Mouse (Mus musculus) liver, embryonic 12.5 days (tissue): ENCODE measurements around the gene Olfr809. TPM values are rescaled to one million over a fixed set of nuclear protein-coding genes. Genes with fewer than 3 reads are reported as not detected.

ENCODE experiments used
- ATAC-seq: fragments of 200-750 bp; cut with Nextera tagmentation; 2 replicates; pipeline ENCODE4 v1.8.0; 2017; ENCODE audit warnings: moderate number of reproducible peaks, mild to moderate bottlenecking, moderate library complexity
- H3K27ac ChIP-seq: fragments of 300-500 bp; sonication (generic); 2 replicates; pipeline ENCODE4 v1.5.1; 2016; ENCODE audit warnings: mild to moderate bottlenecking
- H3K27me3 ChIP-seq: fragments of 300-500 bp; sonication (generic); replicated peaks from 2 replicates; pipeline ENCODE4 v1.6.1; 2016; ENCODE audit warnings: mild to moderate bottlenecking, moderate library complexity
- H3K36me3 ChIP-seq: fragments of 300-500 bp; sonication (generic); 2 replicates; pipeline ENCODE4 v1.6.1; 2016; ENCODE audit warnings: mild to moderate bottlenecking, moderate library complexity
- H3K4me1 ChIP-seq: fragments of 300-500 bp; sonication (generic); 2 replicates; pipeline ENCODE4 v1.6.1; 2016
- H3K4me2 ChIP-seq: fragments of 300-500 bp; sonication (generic); 2 replicates; pipeline ENCODE4 v1.6.1; 2016; ENCODE audit warnings: mild to moderate bottlenecking, moderate library complexity
- H3K4me3 ChIP-seq: fragments of 300-500 bp; sonication (generic); 2 replicates; pipeline ENCODE4 v1.5.1; 2016; ENCODE audit warnings: mild to moderate bottlenecking, moderate library complexity
- H3K9ac ChIP-seq: fragments of 300-500 bp; sonication (generic); 2 replicates; pipeline ENCODE4 v1.6.1; 2016; ENCODE audit warnings: mild to moderate bottlenecking, moderate library complexity
- H3K9me3 ChIP-seq: fragments of 300-500 bp; sonication (generic); replicated peaks from 2 replicates; pipeline ENCODE4 v1.6.1; 2016; ENCODE audit warnings: mild to moderate bottlenecking, moderate library complexity
- WGBS: fragments of 180-500 bp; shearing (Covaris S2); methylation state at CpG from one replicate; pipeline ENCODE4 v1.1.7; 2016; ENCODE audit not compliant: insufficient replicate concordance; 5-methylcytosine and 5-hydroxymethylcytosine counted together
- microRNA-seq: library from miRNA; unstranded; fragments of <30 nt; microRNA quantifications from one replicate; pipeline ENCODE4, GENCODE M21; 2017
- polyA plus RNA-seq: library from polyadenylated mRNA; unstranded; fragments of >200 nt; fragmentation: Nextera tagmentation; extraction: Ambion mirVana; gene quantifications from 2 replicates; pipeline ENCODE4 v1.2.1, GENCODE M21; 2016

The Olfr809 gene
- not detected in 2 replicates for polyA plus RNA-seq

DNA sequence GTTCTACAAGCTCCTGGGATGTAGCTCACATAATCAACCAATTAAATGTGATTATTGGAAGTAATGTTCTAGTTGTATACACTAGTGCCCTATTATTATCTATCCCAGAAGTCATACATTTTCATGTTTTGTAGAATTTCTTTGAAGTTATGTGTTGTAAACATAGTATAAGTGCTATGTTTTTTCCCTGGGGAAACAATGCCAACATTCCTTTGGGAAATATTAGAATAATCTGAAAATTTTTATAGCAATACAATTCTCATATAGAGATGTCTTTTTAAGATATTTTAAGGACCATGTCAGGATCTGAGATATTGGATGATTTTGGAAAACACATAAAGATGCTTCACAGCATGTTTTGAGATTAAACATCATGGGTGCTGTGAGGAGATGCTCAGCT, at the start of gene Olfr809:
Gene Olfr809, plus strand, starts transcription at position 301 of the 400 bp plus-strand sequence.
- no peaks in the 10 kb centered on the region for H3K36me3 ChIP-seq
- no peaks in the 10 kb centered on the region for H3K4me1 ChIP-seq
- no peaks in the 10 kb centered on the region for H3K27me3 ChIP-seq
- no peak within 1 kb of the TSS for H3K4me3 ChIP-seq
- no peak within 1 kb of the TSS for H3K9ac ChIP-seq
- no peaks in the 10 kb centered on the region for H3K9me3 ChIP-seq
- H3K27ac ChIP-seq, result no peak within 1 kb of the TSS
- H3K4me2 ChIP-seq, result no peak within 1 kb of the TSS
- ATAC-seq, result no peak

DNA sequence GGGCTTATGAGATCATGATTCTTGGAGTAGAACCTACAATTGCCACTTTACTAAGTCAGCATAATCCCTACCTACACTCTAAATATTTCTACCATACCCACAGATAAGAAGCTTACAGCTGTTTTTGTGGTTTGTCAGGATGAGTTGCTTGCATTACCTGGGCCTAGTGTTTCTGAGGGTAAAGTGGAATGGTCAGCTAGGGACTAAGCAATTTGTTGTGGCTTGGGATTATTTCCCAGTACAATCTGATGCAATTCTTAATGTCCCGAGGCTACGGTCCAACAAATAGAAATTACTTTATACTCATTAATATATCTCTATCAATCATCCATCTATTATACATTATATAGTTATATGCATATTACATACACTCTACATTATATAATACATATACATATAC, 45.2 kb upstream of the Olfr809 start, which contains the start of gene Olfr805:
Gene Olfr805, minus strand, starts transcription at position 101 of the 400 bp plus-strand sequence.
- Histone ChIP-seq H3K36me3 (no peaks in the 10 kb centered on the region), H3K4me2 (no peak within 1 kb of the TSS), H3K9ac (no peak within 1 kb of the TSS), H3K4me1 (no peaks in the 10 kb centered on the region), H3K27ac (no peak within 1 kb of the TSS), H3K4me3 (no peak within 1 kb of the TSS), H3K27me3 (no peaks in the 10 kb centered on the region), H3K9me3 (no peaks in the 10 kb centered on the region)
- 76% methylated on average over 2 of the region's 2 CpGs for WGBS
- no peak for ATAC-seq

DNA sequence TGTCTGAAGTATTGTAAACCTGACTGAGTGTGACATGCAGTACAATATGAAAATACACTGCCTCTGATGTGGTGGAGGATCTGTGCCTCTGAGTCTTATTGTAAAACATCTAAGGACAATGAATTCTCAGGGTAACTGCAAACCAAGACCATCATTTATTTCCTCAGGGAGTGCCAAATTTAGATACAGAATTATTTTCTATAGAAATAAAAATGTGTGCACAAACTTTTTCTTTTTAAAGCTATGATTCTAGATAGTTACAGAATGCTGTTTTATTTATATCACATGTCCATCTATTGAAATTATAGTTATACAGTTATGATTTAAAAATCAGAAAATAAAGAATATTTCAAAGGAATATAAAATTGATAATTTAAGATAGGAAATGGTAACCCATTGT, 32.6 kb upstream of the Olfr809 start, which contains the start of gene Olfr806:
Gene Olfr806, minus strand, starts transcription at position 101 of the 400 bp plus-strand sequence.
- Histone ChIP-seq H3K4me1 (no peaks in the 10 kb centered on the region), H3K27me3 (no peaks in the 10 kb centered on the region), H3K9ac (no peak within 1 kb of the TSS), H3K36me3 (no peaks in the 10 kb centered on the region), H3K4me3 (no peak within 1 kb of the TSS), H3K9me3 (no peaks in the 10 kb centered on the region), H3K27ac (no peak within 1 kb of the TSS), H3K4me2 (no peak within 1 kb of the TSS)
- no peak for ATAC-seq

DNA sequence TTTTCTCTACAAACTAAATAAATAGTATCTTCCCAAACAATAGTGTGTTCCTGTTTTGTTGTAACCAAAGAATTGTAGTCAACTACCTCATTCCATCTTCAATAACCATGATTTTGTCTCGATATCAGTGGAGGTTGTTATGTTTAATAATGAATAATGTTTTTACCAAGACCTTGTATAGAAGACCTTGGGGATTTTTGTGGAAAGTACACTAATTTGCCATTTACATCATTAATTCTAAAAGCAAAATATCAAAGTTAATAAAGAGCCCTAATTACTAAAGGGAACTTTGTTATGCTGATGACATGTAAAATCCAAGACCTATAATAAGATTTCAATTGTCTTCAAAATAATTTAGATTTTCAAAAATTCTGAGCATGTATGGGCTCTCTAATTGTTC, 16.7 kb upstream of the Olfr809 start, which contains the start of gene Olfr807:
Gene Olfr807, minus strand, starts transcription at position 101 of the 400 bp plus-strand sequence.
- Histone ChIP-seq H3K4me3 (no peak within 1 kb of the TSS), H3K9me3 (no peaks in the 10 kb centered on the region), H3K27ac (no peak within 1 kb of the TSS), H3K36me3 (no peaks in the 10 kb centered on the region), H3K4me2 (no peak within 1 kb of the TSS), H3K9ac (no peak within 1 kb of the TSS), H3K27me3 (no peaks in the 10 kb centered on the region), H3K4me1 (no peaks in the 10 kb centered on the region)
- ATAC-seq, result no peak
- 42% methylated on average over 1 of the region's 1 CpGs for WGBS

DNA sequence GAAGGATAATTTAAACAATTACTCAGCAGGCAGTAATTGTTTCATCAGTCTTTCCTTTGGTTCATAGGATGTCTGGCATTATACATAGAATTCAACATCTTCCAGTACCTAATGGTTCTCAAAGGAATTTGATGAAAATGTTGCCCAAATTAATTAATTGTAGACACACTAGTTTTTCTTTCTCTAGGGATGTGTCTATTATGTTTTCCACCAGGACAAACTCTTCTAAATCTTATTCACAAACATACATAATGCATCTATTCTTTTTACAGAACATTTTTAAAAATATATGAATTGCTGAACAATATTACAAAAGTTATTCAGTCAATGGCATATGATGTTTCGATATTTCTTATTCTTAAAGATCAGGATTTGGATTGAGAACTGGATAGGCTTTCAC, 9.3 kb upstream of the Olfr809 start, which contains the start of gene Olfr808:
Gene Olfr808, plus strand, starts transcription at position 301 of the 400 bp plus-strand sequence.
- Histone ChIP-seq H3K36me3 (no peaks in the 10 kb centered on the region), H3K9me3 (no peaks in the 10 kb centered on the region), H3K4me2 (no peak within 1 kb of the TSS), H3K27me3 (no peaks in the 10 kb centered on the region), H3K9ac (no peak within 1 kb of the TSS), H3K4me1 (no peaks in the 10 kb centered on the region), H3K4me3 (no peak within 1 kb of the TSS), H3K27ac (no peak within 1 kb of the TSS)
- no peak for ATAC-seq
- WGBS, result 63% methylated on average over 1 of the region's 1 CpGs

DNA sequence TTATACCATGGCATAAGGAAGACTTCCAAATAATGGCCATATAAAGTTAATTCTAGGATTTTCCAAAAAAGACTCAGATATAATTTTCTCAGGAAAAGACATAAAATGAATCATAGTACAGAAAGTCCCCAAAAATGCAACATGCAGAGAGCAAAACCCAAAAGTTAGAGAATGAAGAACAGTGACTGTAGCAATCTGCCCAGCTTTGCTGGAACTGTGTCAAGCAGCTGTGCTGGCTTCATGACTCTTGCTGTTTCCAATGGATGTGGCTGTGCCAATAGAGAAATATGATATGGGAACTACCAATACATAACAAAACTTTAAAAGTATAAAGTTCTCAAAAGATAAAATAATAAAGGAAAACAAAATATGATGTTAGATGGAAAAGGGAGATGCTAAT, 3.7 kb downstream of the Olfr809 start:
- no peak for ATAC-seq
- H3K9me3 ChIP-seq, result no peaks in the 10 kb centered on the region
- no peak overlapping the region for H3K9ac ChIP-seq
- H3K27me3 ChIP-seq, result no peaks in the 10 kb centered on the region
- no peak overlapping the region for H3K27ac ChIP-seq
- no peak overlapping the region for H3K4me3 ChIP-seq
- H3K36me3 ChIP-seq, result no peaks in the 10 kb centered on the region
- no peak overlapping the region for H3K4me2 ChIP-seq
- no peaks in the 10 kb centered on the region for H3K4me1 ChIP-seq

DNA sequence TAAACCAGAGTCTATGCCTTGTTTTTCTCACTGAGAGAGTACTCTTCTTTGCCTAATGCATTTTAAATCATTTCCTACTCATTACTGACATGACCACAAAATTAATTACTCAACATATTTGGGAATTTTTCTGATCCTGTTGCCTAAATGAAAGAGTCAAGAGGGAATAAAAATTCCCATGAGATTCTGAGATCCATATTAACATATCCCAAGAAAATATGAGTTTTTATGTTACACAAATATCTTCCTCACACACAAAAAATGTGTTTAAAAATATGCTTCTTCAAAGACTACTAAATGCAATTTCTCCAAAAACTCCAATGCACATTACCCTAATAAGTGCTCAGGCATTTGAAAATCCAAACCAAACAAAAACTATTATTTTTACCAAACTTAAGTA, 20.4 kb downstream of the Olfr809 start, which contains the start of gene Olfr810:
Gene Olfr810, minus strand, starts transcription at position 101 of the 400 bp plus-strand sequence.
- no peak for ATAC-seq

DNA sequence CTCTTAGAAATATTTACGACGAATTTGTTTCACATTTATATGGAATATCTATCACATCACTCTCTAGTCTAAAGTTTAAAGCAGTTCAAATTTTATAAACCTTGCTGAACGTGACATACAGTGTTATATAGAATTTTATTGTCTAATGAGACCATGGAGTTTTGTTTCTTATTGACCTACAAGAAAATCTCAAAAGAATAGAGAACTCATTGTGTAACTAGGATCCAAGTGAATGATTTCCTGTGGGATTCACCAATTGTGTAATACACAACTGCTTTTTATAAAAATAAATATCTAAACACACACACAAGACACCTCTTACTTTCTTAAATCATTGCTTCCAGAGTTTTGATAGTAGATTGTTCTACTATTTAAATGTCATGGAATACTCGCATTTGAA, 29.9 kb downstream of the Olfr809 start, which contains the start of gene Olfr811:
Gene Olfr811, minus strand, starts transcription at position 101 of the 400 bp plus-strand sequence.
- H3K4me2 ChIP-seq, result no peak within 1 kb of the TSS
- no peak within 1 kb of the TSS for H3K4me3 ChIP-seq
- no peak for ATAC-seq
- H3K9me3 ChIP-seq, result no peaks in the 10 kb centered on the region
- no peak within 1 kb of the TSS for H3K27ac ChIP-seq
- H3K4me1 ChIP-seq, result no peaks in the 10 kb centered on the region
- WGBS, result 65% methylated on average over 4 of the region's 4 CpGs
- no peak within 1 kb of the TSS for H3K9ac ChIP-seq
- no peaks in the 10 kb centered on the region for H3K36me3 ChIP-seq
- no peaks in the 10 kb centered on the region for H3K27me3 ChIP-seq

More for the DNA sequence above, 20.4 kb downstream of the Olfr809 start, which contains the start of gene Olfr810:
- H3K27ac ChIP-seq, result no peak within 1 kb of the TSS
- H3K4me2 ChIP-seq, result no peak within 1 kb of the TSS
- H3K27me3 ChIP-seq, result no peaks in the 10 kb centered on the region
- no peak within 1 kb of the TSS for H3K4me3 ChIP-seq
- no peak within 1 kb of the TSS for H3K9ac ChIP-seq
- no peaks in the 10 kb centered on the region for H3K36me3 ChIP-seq
- no peaks in the 10 kb centered on the region for H3K4me1 ChIP-seq
- H3K9me3 ChIP-seq, result no peaks in the 10 kb centered on the region

Small RNA genes lying within 50 kb of the gene (microRNA-seq; reads per million reads assigned to microRNA genes)
- gene Gm24485, result not detected

Other genes with a start within 250 kb of the Olfr809 start
- not detected in 2 replicates for gene Olfr792, start 235.5 kb upstream of the Olfr809 start, polyA plus RNA-seq
- not detected in 2 replicates for gene Olfr794, start 207.0 kb upstream of the Olfr809 start, polyA plus RNA-seq
- not detected in 2 replicates for gene Olfr796, start 162.1 kb upstream of the Olfr809 start, polyA plus RNA-seq
- not detected in 2 replicates for gene Olfr798, start 146.7 kb upstream of the Olfr809 start, polyA plus RNA-seq
- gene Olfr799, start 137.2 kb upstream of the Olfr809 start, polyA plus RNA-seq, result not detected in 2 replicates
- gene Olfr800, start 116.9 kb upstream of the Olfr809 start, polyA plus RNA-seq, result not detected in 2 replicates
- gene Olfr801, start 100.8 kb upstream of the Olfr809 start, polyA plus RNA-seq, result not detected in 2 replicates
- not detected in 2 replicates for gene Olfr802, start 86.5 kb upstream of the Olfr809 start, polyA plus RNA-seq
- gene Olfr803, start 80.4 kb upstream of the Olfr809 start, polyA plus RNA-seq, result not detected in 2 replicates
- gene Olfr804, start 71.4 kb upstream of the Olfr809 start, polyA plus RNA-seq, result not detected in 2 replicates
- not detected in 2 replicates for gene Olfr805, start 45.3 kb upstream of the Olfr809 start, polyA plus RNA-seq
- not detected in 2 replicates for gene Olfr806, start 32.7 kb upstream of the Olfr809 start, polyA plus RNA-seq
- not detected in 2 replicates for gene Olfr807, start 16.8 kb upstream of the Olfr809 start, polyA plus RNA-seq
- not detected in 2 replicates for gene Olfr808, start 9.2 kb upstream of the Olfr809 start, polyA plus RNA-seq
- gene Olfr810, start 20.3 kb downstream of the Olfr809 start, polyA plus RNA-seq, result not detected in 2 replicates
- gene Olfr811, start 29.8 kb downstream of the Olfr809 start, polyA plus RNA-seq, result not detected in 2 replicates
- gene Olfr812, start 71.5 kb downstream of the Olfr809 start, polyA plus RNA-seq, result not detected in 2 replicates
- gene Olfr813, start 80.7 kb downstream of the Olfr809 start, polyA plus RNA-seq, result not detected in 2 replicates
- not detected in 2 replicates for gene Olfr814, start 105.2 kb downstream of the Olfr809 start, polyA plus RNA-seq
- not detected in 2 replicates for gene Olfr815, start 131.2 kb downstream of the Olfr809 start, polyA plus RNA-seq
- gene Olfr816, start 141.0 kb downstream of the Olfr809 start, polyA plus RNA-seq, result not detected in 2 replicates
- gene Olfr818, start 174.5 kb downstream of the Olfr809 start, polyA plus RNA-seq, result not detected in 2 replicates
- gene Olfr819, start 192.6 kb downstream of the Olfr809 start, polyA plus RNA-seq, result not detected in 2 replicates
- not detected in 2 replicates for gene Olfr247, start 201.5 kb downstream of the Olfr809 start, polyA plus RNA-seq
- gene Gm10310, start 210.4 kb downstream of the Olfr809 start, polyA plus RNA-seq, result not detected in 2 replicates
- gene Olfr820, start 238.0 kb downstream of the Olfr809 start, polyA plus RNA-seq, result not detected in 2 replicates